Mouse (Mus musculus): Measurements from ENCODE around the gene Ptprh. TPM values are rescaled to one million over a fixed set of nuclear protein-coding genes. Genes with fewer than 3 reads are reported as not detected.
A peak's percentile ranks its signal among the peaks of the same experiment; 100 is the strongest.

Gene Ptprh
- polyA plus RNA-seq, 1 experiment from 2014 or later, result 1.0 TPM

DNA sequence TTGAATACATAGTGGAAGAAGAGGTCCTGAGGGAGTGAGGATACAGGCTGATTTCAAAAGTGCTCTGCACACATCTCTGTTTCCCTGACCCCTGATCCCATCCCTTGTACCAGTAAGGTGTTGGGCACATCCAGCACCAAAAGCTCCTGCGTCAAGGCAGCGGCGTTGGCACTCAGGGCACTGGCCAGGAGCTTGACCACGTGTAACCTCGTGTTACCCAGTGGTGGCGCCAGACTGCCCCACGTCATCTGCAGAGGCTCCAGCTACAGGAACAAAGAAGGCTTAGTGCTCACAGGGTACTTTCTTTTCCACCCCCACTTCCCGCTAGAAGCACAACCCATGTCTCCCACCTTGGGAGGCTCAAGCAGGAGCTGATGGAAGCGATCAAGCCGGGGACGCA, 37.3 kb upstream of the Ptprh start:
- Histone ChIP-seq H3K4me1 (ENCODE audit: control insufficient read depth, insufficient read depth, low read length) (no peaks in the 10 kb centered on the region), H3K9ac (ENCODE audit: low read length) (no peak overlapping the region), H3K27me3 (ENCODE audit: control insufficient read depth, insufficient read depth, low read length) (no peaks in the 10 kb centered on the region), H3K4me3 (replicated peaks; ENCODE audit: low read length) (no peak overlapping the region), H3K9me3 (replicated peaks; ENCODE audit: control insufficient read depth, low read length) (no peaks in the 10 kb centered on the region), H3K27ac (ENCODE audit: low read length) (no peak overlapping the region), H3K4me2 (ENCODE audit: low read depth, low read length) (no peak overlapping the region), H3K36me3 (ENCODE audit: control insufficient read depth, insufficient read depth, low read length) (peaks cover 27% of the 10 kb centered on the region)
- no peak for ATAC-seq (ENCODE audit: insufficient read depth, low FRiP score)
- WGBS, result 82% methylated on average over 11 of the region's 11 CpGs

DNA sequence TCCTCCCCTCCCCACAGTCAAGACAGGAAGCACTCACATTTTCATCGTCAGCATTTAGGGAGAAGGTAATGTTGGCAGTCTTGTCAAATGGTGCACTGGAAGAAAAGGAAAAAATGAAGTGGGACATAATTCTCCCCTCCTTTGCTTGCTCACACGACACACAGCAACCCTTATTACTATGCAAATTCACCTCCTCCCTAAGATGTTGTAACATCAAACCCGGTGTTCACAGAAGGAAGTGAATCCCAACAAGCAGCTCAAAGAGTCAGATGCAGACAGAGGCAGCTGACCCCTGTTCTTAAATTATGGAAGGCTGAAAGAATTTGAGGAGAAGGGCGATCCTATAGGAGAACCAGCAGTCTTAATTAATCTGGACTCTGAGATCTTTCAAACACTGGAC, 32.3 kb upstream of the Ptprh start:
- no peak overlapping the region for H3K9ac ChIP-seq (ENCODE audit: low read length)
- no peaks in the 10 kb centered on the region for H3K4me1 ChIP-seq (ENCODE audit: control insufficient read depth, insufficient read depth, low read length)
- H3K27me3 ChIP-seq (ENCODE audit: control insufficient read depth, insufficient read depth, low read length), result no peaks in the 10 kb centered on the region
- no peak overlapping the region for H3K27ac ChIP-seq (ENCODE audit: low read length)
- no peak overlapping the region for H3K4me2 ChIP-seq (ENCODE audit: low read depth, low read length)
- no peak overlapping the region for H3K4me3 ChIP-seq (replicated peaks; ENCODE audit: low read length)
- peaks cover 23% of the 10 kb centered on the region; the same call in 1 of the 2 replicates for H3K36me3 ChIP-seq (ENCODE audit: control insufficient read depth, insufficient read depth, low read length)
- WGBS, result 86% methylated on average over 4 of the region's 4 CpGs
- no peaks in the 10 kb centered on the region for H3K9me3 ChIP-seq (replicated peaks; ENCODE audit: control insufficient read depth, low read length)
- no peak for ATAC-seq (ENCODE audit: insufficient read depth, low FRiP score)

DNA sequence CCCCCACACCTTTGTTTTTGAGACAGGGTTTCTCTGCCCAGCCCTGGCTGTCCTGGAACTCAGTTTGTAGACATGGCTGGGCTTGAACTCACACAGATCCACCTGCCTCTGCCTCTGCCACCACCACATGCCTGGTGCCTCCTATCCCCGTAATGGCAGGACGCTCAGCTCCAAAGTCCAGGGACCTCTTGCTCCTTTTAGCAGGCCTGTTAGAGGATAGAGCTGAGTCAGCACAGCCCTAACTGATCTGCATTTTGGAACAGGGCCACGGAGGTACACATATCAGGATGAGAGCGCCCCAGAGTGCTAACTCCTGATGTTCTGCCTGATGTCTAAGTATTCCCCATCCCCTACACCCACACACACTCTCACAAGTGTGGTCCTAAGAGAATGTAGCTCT, 27.2 kb upstream of the Ptprh start, which contains the start of gene Tmem86b:
Gene Tmem86b, minus strand, starts transcription at position 392 of the 400 bp plus-strand sequence.
- H3K9me3 ChIP-seq (replicated peaks; ENCODE audit: control insufficient read depth, low read length), result no peaks in the 10 kb centered on the region
- H3K4me2 ChIP-seq (ENCODE audit: low read depth, low read length), result no peak within 1 kb of the TSS
- H3K27ac ChIP-seq (ENCODE audit: low read length), result no peak within 1 kb of the TSS
- no peak within 1 kb of the TSS for H3K4me3 ChIP-seq (replicated peaks; ENCODE audit: low read length)
- ATAC-seq (ENCODE audit: insufficient read depth, low FRiP score), result peak; percentile 38; the same call in 1 of the 2 replicates
- no peaks in the 10 kb centered on the region for H3K27me3 ChIP-seq (ENCODE audit: control insufficient read depth, insufficient read depth, low read length)
- no peaks in the 10 kb centered on the region for H3K4me1 ChIP-seq (ENCODE audit: control insufficient read depth, insufficient read depth, low read length)
- 85% methylated on average over 4 of the region's 4 CpGs for WGBS
- H3K36me3 ChIP-seq (ENCODE audit: control insufficient read depth, insufficient read depth, low read length), result 0 out of 2 replicates have a peak, but pooled peaks cover 12% of the 10 kb centered on the region
- no peak within 1 kb of the TSS for H3K9ac ChIP-seq (ENCODE audit: low read length)

DNA sequence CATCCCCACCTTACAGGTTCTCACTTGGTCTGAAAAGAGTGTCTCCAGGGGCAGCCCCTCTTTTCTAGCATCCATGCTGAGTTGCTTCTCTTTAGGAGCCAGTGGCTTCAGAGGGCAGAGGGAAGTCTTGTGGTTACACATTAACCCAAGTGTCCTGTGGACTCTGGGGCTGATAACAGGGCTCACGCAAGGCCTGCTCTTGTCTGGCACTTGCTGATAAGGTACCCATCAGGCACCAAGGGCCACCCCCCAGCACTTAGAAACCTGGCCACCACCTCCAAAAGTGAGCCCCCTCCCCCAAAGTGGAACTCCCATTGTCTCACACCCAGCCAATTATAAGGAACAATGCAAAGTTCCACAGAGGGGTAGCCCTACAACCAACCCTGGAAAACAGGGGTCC, 26.4 kb upstream of the Ptprh start:
- 0 out of 2 replicates have a peak, but pooled peaks cover 12% of the 10 kb centered on the region for H3K36me3 ChIP-seq (ENCODE audit: control insufficient read depth, insufficient read depth, low read length)
- no peak overlapping the region for H3K4me2 ChIP-seq (ENCODE audit: low read depth, low read length)
- H3K4me1 ChIP-seq (ENCODE audit: control insufficient read depth, insufficient read depth, low read length), result no peaks in the 10 kb centered on the region
- WGBS, result 78% methylated on average over 1 of the region's 1 CpGs
- no peaks in the 10 kb centered on the region for H3K9me3 ChIP-seq (replicated peaks; ENCODE audit: control insufficient read depth, low read length)
- H3K27ac ChIP-seq (ENCODE audit: low read length), result no peak overlapping the region
- ATAC-seq (ENCODE audit: insufficient read depth, low FRiP score), result peak; percentile 51; the same call in 1 of the 2 replicates
- no peak overlapping the region for H3K4me3 ChIP-seq (replicated peaks; ENCODE audit: low read length)
- no peak overlapping the region for H3K9ac ChIP-seq (ENCODE audit: low read length)
- H3K27me3 ChIP-seq (ENCODE audit: control insufficient read depth, insufficient read depth, low read length), result no peaks in the 10 kb centered on the region

DNA sequence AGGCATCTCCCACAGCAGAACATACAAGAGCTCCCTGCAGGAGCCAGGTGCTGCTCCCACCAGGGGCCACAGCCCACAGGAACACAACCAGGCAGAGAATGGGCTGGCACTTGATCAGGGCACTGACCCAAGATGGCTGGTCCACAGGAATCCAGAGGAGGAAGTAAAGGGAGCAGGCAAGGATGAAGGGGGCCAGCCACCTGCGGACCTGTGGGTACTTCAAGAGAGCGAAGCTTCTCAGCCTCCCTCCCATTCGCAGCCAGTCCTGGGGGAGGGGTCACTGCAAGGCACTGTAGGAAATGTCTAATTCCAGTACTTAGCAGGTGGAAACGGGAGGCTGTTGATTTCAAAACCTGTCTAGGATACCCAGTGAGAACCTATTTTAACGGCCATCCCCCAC, 25.7 kb upstream of the Ptprh start:
- no peak overlapping the region for H3K4me3 ChIP-seq (replicated peaks; ENCODE audit: low read length)
- 81% methylated on average over 5 of the region's 5 CpGs for WGBS
- H3K9me3 ChIP-seq (replicated peaks; ENCODE audit: control insufficient read depth, low read length), result no peaks in the 10 kb centered on the region

DNA sequence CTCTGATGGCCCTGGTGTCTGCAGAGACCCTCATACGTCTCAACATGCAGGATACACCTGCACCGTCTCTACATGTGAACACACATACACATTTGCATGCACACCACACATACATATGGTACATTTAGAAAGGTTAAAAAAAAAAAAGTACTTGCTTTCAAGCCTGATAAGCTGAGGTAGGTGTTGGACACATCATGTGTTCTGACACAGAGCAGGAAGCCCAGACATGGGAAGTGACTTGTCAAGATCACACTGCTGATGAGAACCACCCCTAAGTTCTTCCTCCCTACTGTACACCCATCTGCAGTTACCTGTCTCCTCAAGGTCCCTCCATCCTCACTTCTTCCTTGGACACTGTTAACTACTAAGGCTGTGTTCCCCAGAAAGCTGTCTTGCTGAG, 22.1 kb upstream of the Ptprh start:
- no peaks in the 10 kb centered on the region for H3K4me1 ChIP-seq (ENCODE audit: control insufficient read depth, insufficient read depth, low read length)
- WGBS, result 85% methylated on average over 2 of the region's 2 CpGs
- H3K9me3 ChIP-seq (replicated peaks; ENCODE audit: control insufficient read depth, low read length), result no peaks in the 10 kb centered on the region
- no peak overlapping the region for H3K9ac ChIP-seq (ENCODE audit: low read length)
- H3K27me3 ChIP-seq (ENCODE audit: control insufficient read depth, insufficient read depth, low read length), result no peaks in the 10 kb centered on the region
- H3K4me3 ChIP-seq (replicated peaks; ENCODE audit: low read length), result no peak overlapping the region
- H3K27ac ChIP-seq (ENCODE audit: low read length), result no peak overlapping the region
- ATAC-seq (ENCODE audit: insufficient read depth, low FRiP score), result no peak
- no peaks in the 10 kb centered on the region for H3K36me3 ChIP-seq (ENCODE audit: control insufficient read depth, insufficient read depth, low read length)
- H3K4me2 ChIP-seq (ENCODE audit: low read depth, low read length), result no peak overlapping the region

More for the DNA sequence above, 25.7 kb upstream of the Ptprh start:
- no peak overlapping the region for H3K9ac ChIP-seq (ENCODE audit: low read length)
- H3K27ac ChIP-seq (ENCODE audit: low read length), result no peak overlapping the region
- 0 out of 2 replicates have a peak, but pooled peaks cover 12% of the 10 kb centered on the region for H3K36me3 ChIP-seq (ENCODE audit: control insufficient read depth, insufficient read depth, low read length)
- no peak for ATAC-seq (ENCODE audit: insufficient read depth, low FRiP score)
- H3K4me1 ChIP-seq (ENCODE audit: control insufficient read depth, insufficient read depth, low read length), result no peaks in the 10 kb centered on the region
- no peak overlapping the region for H3K4me2 ChIP-seq (ENCODE audit: low read depth, low read length)
- no peaks in the 10 kb centered on the region for H3K27me3 ChIP-seq (ENCODE audit: control insufficient read depth, insufficient read depth, low read length)

DNA sequence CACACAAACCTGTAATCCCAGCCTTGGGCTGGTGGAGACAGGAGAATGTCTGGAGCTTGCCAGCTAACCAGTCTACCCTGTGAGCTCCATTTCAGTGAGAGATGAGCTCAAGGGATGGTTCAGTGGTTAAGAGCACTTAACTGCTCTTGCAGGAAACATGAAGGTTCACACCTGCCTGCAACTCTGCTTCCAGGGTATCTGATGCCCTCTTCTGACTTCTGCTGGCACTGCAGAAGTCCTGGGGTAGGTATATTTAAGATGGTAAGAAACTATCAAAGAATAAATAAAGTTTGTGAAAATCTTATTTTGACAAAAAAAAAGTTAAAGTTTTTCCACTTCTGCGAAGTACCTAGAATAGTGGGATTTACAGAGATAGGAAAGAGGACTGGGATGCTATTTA, 20.5 kb upstream of the Ptprh start:
- Histone ChIP-seq H3K27me3 (ENCODE audit: control insufficient read depth, insufficient read depth, low read length) (no peaks in the 10 kb centered on the region), H3K4me1 (ENCODE audit: control insufficient read depth, insufficient read depth, low read length) (no peaks in the 10 kb centered on the region), H3K4me2 (ENCODE audit: low read depth, low read length) (no peak overlapping the region), H3K9ac (ENCODE audit: low read length) (no peak overlapping the region), H3K27ac (ENCODE audit: low read length) (no peak overlapping the region), H3K9me3 (replicated peaks; ENCODE audit: control insufficient read depth, low read length) (no peaks in the 10 kb centered on the region), H3K36me3 (ENCODE audit: control insufficient read depth, insufficient read depth, low read length) (no peaks in the 10 kb centered on the region), H3K4me3 (replicated peaks; ENCODE audit: low read length) (no peak overlapping the region)
- no peak for ATAC-seq (ENCODE audit: insufficient read depth, low FRiP score)
- 46% methylated on average over 1 of the region's 1 CpGs for whole genome bisulfite sequencing

DNA sequence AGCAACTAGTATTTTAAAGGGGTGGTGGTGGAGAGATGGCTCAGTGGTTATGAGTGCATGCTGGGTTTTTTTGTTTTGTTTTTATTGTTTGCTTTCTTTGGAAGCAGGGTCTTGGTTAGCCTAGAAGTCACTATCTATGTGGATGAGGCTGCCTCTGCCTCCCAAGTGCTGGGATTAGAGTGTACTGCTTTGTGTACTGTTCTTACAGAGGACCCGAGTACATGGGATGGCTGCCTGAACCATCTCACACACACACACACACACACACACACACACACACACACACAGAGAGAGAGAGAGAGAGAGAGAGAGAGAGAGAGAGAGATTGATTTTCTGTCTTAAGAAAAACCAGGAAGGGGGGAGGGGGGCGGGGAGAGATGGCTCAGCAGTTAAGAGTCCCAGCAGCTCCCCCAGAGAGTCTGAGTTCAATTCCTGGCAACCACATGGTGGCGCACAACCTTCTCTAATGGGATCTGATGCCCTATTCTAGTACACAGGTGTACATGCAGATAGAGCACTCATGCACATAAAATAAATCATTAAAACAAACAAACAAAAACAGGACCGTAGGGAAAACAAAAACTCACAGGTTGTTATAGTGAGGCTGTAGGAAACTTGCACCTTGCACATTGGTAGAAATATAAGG, 19.8 kb upstream of the Ptprh start:
- H3K27me3 ChIP-seq (ENCODE audit: control insufficient read depth, insufficient read depth, low read length), result no peaks in the 10 kb centered on the region
- no peak; the same call in 1 of the 2 replicates for ATAC-seq (ENCODE audit: insufficient read depth, low FRiP score)
- H3K4me3 ChIP-seq (replicated peaks; ENCODE audit: low read length), result no peak overlapping the region
- H3K9me3 ChIP-seq (replicated peaks; ENCODE audit: control insufficient read depth, low read length), result no peaks in the 10 kb centered on the region
- H3K4me1 ChIP-seq (ENCODE audit: control insufficient read depth, insufficient read depth, low read length), result no peaks in the 10 kb centered on the region
- H3K4me2 ChIP-seq (ENCODE audit: low read depth, low read length), result no peak overlapping the region
- H3K36me3 ChIP-seq (ENCODE audit: control insufficient read depth, insufficient read depth, low read length), result no peaks in the 10 kb centered on the region
- H3K9ac ChIP-seq (ENCODE audit: low read length), result no peak overlapping the region
- H3K27ac ChIP-seq (ENCODE audit: low read length), result no peak overlapping the region
- 18% methylated on average over 3 of the region's 4 CpGs for WGBS

DNA sequence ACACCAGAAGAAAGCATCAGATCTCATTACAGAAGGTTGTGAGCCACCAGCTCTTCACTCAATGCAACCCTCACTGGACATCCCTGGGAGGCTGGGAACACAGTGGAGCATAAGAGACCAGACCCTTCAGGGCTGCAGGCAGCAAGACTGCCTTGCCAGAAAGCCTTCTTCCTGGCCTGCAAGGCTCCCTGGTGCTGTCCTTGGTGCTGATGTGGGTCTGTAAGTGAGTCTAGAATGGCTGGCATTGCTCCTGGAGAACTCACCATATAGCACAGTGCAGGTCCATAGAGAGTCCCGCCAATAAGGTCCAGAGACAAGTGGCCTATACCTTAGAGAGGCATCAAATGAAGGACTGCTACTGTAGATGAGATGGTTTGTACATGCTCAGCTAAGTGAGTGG, 16.1 kb upstream of the Ptprh start:
- ATAC-seq (ENCODE audit: insufficient read depth, low FRiP score), result no peak
- no peaks in the 10 kb centered on the region for H3K4me1 ChIP-seq (ENCODE audit: control insufficient read depth, insufficient read depth, low read length)
- no peaks in the 10 kb centered on the region for H3K36me3 ChIP-seq (ENCODE audit: control insufficient read depth, insufficient read depth, low read length)
- no peak overlapping the region for H3K4me2 ChIP-seq (ENCODE audit: low read depth, low read length)
- no peak overlapping the region for H3K27ac ChIP-seq (ENCODE audit: low read length)
- H3K4me3 ChIP-seq (replicated peaks; ENCODE audit: low read length), result no peak overlapping the region
- H3K27me3 ChIP-seq (ENCODE audit: control insufficient read depth, insufficient read depth, low read length), result no peaks in the 10 kb centered on the region
- no peak overlapping the region for H3K9ac ChIP-seq (ENCODE audit: low read length)
- WGBS, result 17% methylated on average over 1 of the region's 1 CpGs
- H3K9me3 ChIP-seq (replicated peaks; ENCODE audit: control insufficient read depth, low read length), result no peaks in the 10 kb centered on the region

Measured in stomach, embryonic 16.5 days (tissue).